Mouse (Mus musculus) right cerebral cortex, adult 18-20 months (tissue): ENCODE data around the gene Dbh.

Experiments
- DNase-seq: peaks from one replicate; pipeline ENCODE4 v3.0.0; 2022; ENCODE audit warnings: mixed read lengths

Dbh gene

GRCm38 (mm10) chr2:27226572-27226971, 61.5 kb downstream of the Dbh start:
- DNase-seq = peak; percentile 76

GRCm38 (mm10) chr2:27228809-27229480, 63.9 kb downstream of the Dbh start:
- DNase-seq = no peak

- no peak for DNase-seq
Measured at GRCm38 (mm10) chr2:27229481-27230105, 64.6 kb downstream of the Dbh start.

- peak; percentile 87 for DNase-seq
Measured at GRCm38 (mm10) chr2:27232376-27232775, 67.3 kb downstream of the Dbh start.
